Mouse (Mus musculus): ENCODE measurements around the gene Slc25a41.

DNA sequence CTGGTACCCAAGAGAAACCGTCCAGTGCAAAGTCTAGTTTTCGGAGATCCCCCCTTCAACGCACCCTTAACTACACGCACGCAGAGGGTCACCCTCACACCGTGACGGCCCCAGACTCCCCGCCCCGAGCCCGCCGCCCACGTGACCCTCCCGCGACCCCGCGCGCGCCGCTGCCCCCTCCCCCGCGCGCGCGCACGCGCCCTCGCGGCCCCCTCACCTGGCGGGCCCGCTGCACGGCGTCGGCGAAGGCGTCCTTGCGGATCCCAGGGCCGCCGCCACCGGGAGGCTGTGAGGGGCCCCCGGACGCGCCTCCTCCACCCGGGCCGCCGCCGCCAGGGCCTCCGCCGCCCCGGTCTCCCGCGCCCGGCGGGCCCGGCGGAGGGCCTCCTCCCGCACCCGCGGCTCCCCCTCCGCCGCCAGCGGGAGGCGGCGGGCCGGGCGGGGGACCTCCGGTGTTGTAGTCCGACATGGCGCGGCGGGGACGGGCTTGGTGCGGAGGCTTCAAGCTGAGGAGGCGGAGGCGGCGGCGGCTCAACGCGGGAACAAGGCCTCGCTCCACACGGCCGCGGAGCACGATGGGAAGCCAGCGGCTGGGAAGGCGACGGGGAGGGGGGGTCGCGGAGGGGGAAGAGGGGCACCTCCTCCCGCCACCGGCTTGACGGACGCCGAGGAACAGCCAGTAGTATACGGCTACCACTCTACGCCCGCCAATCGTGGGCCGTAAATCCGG is 10.4 kb downstream of the Slc25a41 start, which contains the start of gene Khsrp:
- TF ChIP-seq CTCF (IDR thresholded peaks at IDR 0.05; ENCODE audit: borderline replicate concordance, control insufficient read depth, extremely low read depth, insufficient read depth, low read length, poor library complexity), result no peak
- peak; percentile 67; the same call in 1 of the 2 replicates for TF ChIP-seq POLR2A (IDR thresholded peaks at IDR 0.05; ENCODE audit: control insufficient read depth, extremely low read depth, insufficient read depth, low read length, poor library complexity)

Measured in thymus, adult 2 months (tissue).